Mouse (Mus musculus) lung, postnatal 0 days (tissue): Measurements from ENCODE around the gene AI464131.

ENCODE experiments used
- CTCF ChIP-seq: IDR thresholded peaks from 2 replicates; pipeline ENCODE4 v1.5.1; 2016; ENCODE audit warnings: antibody characterized with exemption, mild to moderate bottlenecking
- EP300 ChIP-seq: IDR thresholded peaks from 2 replicates; pipeline ENCODE4 v1.6.1; 2016; ENCODE audit warnings: antibody characterized with exemption, mild to moderate bottlenecking, control low read depth

- TF ChIP-seq CTCF (no peak), EP300 (no peak)
These were observed 10.8 kb upstream of the AI464131 start for GRCm38 (mm10) chr4:41513714-41514113.
